Mouse (Mus musculus) Patski (cell line): ENCODE measurements around the gene B230118H07Rik. TPM values are rescaled to one million over a fixed set of nuclear protein-coding genes. Genes with fewer than 3 reads are reported as not detected.

Experiments
- ATAC-seq: fragments of 100-300 bp; one replicate; pipeline ENCODE4 v1.8.0; 2021
- CTCF ChIA-PET: fragments of 350-600 bp; sonication (Branson Sonifier 250); formaldehyde crosslinking; loops from one replicate; lab custom pipeline; 2022; ENCODE audit warnings: inconsistent platforms; lab: Charles Lee
- POLR2A ChIA-PET: fragments of 350-600 bp; sonication (Branson Sonifier 250); formaldehyde crosslinking; loops from one replicate; lab custom pipeline; 2022; ENCODE audit warnings: antibody characterized with exemption, inconsistent platforms; lab: Charles Lee
- DNase-seq: peaks from one replicate; pipeline ENCODE4 v3.0.0-alpha.2; 2011; ENCODE audit warnings: low read depth, low spot score
- H3K27me3 ChIP-seq: fragments of 371-371 bp; one replicate; pipeline ENCODE4 v1.5.1; 2021
- CTCF ChIP-seq: fragments of 100-300 bp; IDR thresholded peaks from one replicate; pipeline ENCODE4 v1.5.1; 2021
- in situ Hi-C: fragments of 300-500 bp; cut with MboI; formaldehyde crosslinking; loops from 3 replicates; pipeline ENCODE4 v1.11.1; 2018; ENCODE audit warnings: low pct_unique_long_range_greater_than_20kb, mixed read lengths
- polyA plus RNA-seq: library from polyadenylated mRNA; unstranded; gene quantifications from one replicate; pipeline ENCODE4 v1.2.3, GENCODE M21; 2021

The B230118H07Rik gene
- polyA plus RNA-seq, 1 experiment from 2014 or later = 42.7 TPM

GRCm38 (mm10) chr2:101618373-101618772, 31.0 kb downstream of the B230118H07Rik start:
- ATAC-seq (no peak), DNase-seq (no peak)
- ChIA-PET CTCF (interaction anchor here (1.1 kb wide), 1 partner anchor 16 kb away, joined by 3 read pairs; no protein-coding TSS in a partner anchor), POLR2A (no interaction called here)
- in situ Hi-C loops = no loop called here
- no peak for TF ChIP-seq CTCF
- H3K27me3 ChIP-seq = no peaks in the 10 kb centered on the region

- DNase-seq (no peak), ATAC-seq (no peak)
- no peaks in the 10 kb centered on the region for H3K27me3 ChIP-seq
- ChIA-PET POLR2A (no interaction called here), CTCF (interaction anchor here (0.9 to 3.1 kb wide), 4 partner anchors 11 to 23 kb away, joined by 3 to 8 read pairs (median 4); no protein-coding TSS in a partner anchor)
- in situ Hi-C loops = no loop called here
- no peak for TF ChIP-seq CTCF
These were observed 33.6 kb downstream of the B230118H07Rik start for GRCm38 (mm10) chr2:101615464-101616305.

- DNase-seq (no peak), ATAC-seq (no peak)
- ChIA-PET POLR2A (no interaction called here), CTCF (no interaction called here)
- H3K27me3 ChIP-seq = no peaks in the 10 kb centered on the region
- in situ Hi-C loops = no loop called here
- TF ChIP-seq CTCF = no peak
These were observed 38.5 kb downstream of the B230118H07Rik start for GRCm38 (mm10) chr2:101610861-101611260.

GRCm38 (mm10) chr2:101608232-101608894, 41.0 kb downstream of the B230118H07Rik start:
- in situ Hi-C loops = no loop called here
- no peak for TF ChIP-seq CTCF
- no peak for DNase-seq
- POLR2A ChIA-PET = no interaction called here
- no peaks in the 10 kb centered on the region for H3K27me3 ChIP-seq
- CTCF ChIA-PET = interaction anchor here (1.9 kb wide), 1 partner anchor 11 kb away, joined by 4 read pairs; no protein-coding TSS in a partner anchor
- no peak for ATAC-seq

- POLR2A ChIA-PET = no interaction called here
- no peak for TF ChIP-seq CTCF
- CTCF ChIA-PET = interaction anchor here (0.8 kb wide), 1 partner anchor 9 kb away, joined by 3 read pairs; no protein-coding TSS in a partner anchor
- DNase-seq (no peak), ATAC-seq (no peak)
- in situ Hi-C loops = no loop called here
- no peaks in the 10 kb centered on the region for H3K27me3 ChIP-seq
These were observed 46.2 kb downstream of the B230118H07Rik start for GRCm38 (mm10) chr2:101603099-101603498.

- DNase-seq (no peak), ATAC-seq (no peak)
- CTCF ChIA-PET = interaction anchor here (0.8 to 2.1 kb wide), 2 partner anchors 14 to 22 kb away, joined by 3 to 8 read pairs; no protein-coding TSS in a partner anchor
- H3K27me3 ChIP-seq = no peaks in the 10 kb centered on the region
- TF ChIP-seq CTCF = no peak
- POLR2A ChIA-PET = no interaction called here
- in situ Hi-C loops = no loop called here
These were observed 48.6 kb downstream of the B230118H07Rik start for GRCm38 (mm10) chr2:101600703-101601102.

- peak; percentile 39 for ATAC-seq
- ChIA-PET CTCF (interaction anchor here (1.0 to 2.1 kb wide), 7 partner anchors 9 to 122 kb away, joined by 3 to 6 read pairs (median 4); partner anchors contain the start of genes B230118H07Rik and Rag1), POLR2A (interaction anchor here (0.5 kb wide), 1 partner anchor 54 kb away, joined by 3 read pairs; no protein-coding TSS in a partner anchor)
- in situ Hi-C loops = no loop called here
- no peak for DNase-seq
- no peaks in the 10 kb centered on the region for H3K27me3 ChIP-seq
- TF ChIP-seq CTCF = no peak
These were observed 50.8 kb downstream of the B230118H07Rik start for GRCm38 (mm10) chr2:101598190-101599181.

GRCm38 (mm10) chr2:101597186-101597585, 52.1 kb downstream of the B230118H07Rik start:
- ATAC-seq (no peak), DNase-seq (no peak)
- in situ Hi-C loops = no loop called here
- no peaks in the 10 kb centered on the region for H3K27me3 ChIP-seq
- POLR2A ChIA-PET = no interaction called here
- peak; percentile 21 for TF ChIP-seq CTCF
- CTCF ChIA-PET = interaction anchor here (1.3 to 2.1 kb wide), 6 partner anchors 10 to 55 kb away, joined by 3 to 6 read pairs (median 4); partner anchors contain the start of genes B230118H07Rik and Rag1

- TF ChIP-seq CTCF = no peak
- in situ Hi-C loops = no loop called here
- no peaks in the 10 kb centered on the region for H3K27me3 ChIP-seq
- POLR2A ChIA-PET = no interaction called here
- DNase-seq (no peak), ATAC-seq (no peak)
- CTCF ChIA-PET = interaction anchor here (1.1 kb wide), 1 partner anchor 21 kb away, joined by 4 read pairs; no protein-coding TSS in a partner anchor
These were observed 54.7 kb downstream of the B230118H07Rik start for GRCm38 (mm10) chr2:101594681-101595080.
